Mouse (Mus musculus) adrenal gland, adult 18-20 months (tissue): ENCODE results near the gene Cntnap2. TPM values are rescaled to one million over a fixed set of nuclear protein-coding genes. Genes with fewer than 3 reads are reported as not detected.

Source experiments
- DNase-seq, 2 experiments: peaks; one replicate each; pipeline ENCODE4 v3.0.0; 2021 to 2022; ENCODE audit warnings: low spot score in 2 of 2
- total RNA-seq, 2 experiments: library from RNA; stranded (reverse); gene quantifications; 1 replicate in 1 of 2; 2 replicates in 1 of 2; pipeline ENCODE4 v1.2.3; 2021

Cntnap2 gene
- total RNA-seq, 2 experiments from 2014 or later = 1.5 to 2.0 TPM

- no peak for DNase-seq
Observed at GRCm38 (mm10) chr6:47338113-47338512, 2279.0 kb downstream of the Cntnap2 start.

DNA sequence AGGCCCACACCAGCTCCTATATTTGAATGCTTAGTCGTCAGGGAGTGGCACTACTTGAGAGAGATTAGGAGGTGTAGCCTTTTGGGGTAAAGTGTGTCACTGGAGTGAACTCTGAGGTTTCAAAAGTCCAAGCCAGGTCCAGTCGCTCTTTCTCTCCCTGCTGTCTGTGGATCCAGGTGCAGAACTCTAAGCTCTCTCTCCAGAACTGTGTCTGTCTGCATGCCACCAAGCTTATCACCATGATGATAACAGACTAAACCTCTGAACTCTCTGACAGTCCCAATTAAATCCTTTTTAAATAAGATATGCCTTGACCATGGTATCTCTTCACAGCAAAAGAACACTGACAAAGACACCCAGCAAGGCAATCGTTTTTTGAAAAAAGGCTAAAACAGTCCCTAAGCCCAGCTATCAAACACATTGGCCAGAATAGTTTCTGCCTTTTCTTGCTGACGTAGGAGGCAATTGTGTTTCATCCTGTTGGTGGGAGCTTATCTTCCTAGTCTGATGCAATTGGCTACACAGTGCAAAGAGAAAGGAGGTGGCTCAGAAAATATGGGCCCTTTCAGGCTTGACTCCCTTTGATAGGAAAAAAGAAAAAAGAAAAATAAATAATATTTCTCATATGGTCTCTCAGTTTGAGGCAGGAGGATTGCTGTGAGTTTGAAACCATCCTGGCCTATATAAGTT lies 2281.8 kb downstream of the Cntnap2 start:
- no peak for DNase-seq

DNA sequence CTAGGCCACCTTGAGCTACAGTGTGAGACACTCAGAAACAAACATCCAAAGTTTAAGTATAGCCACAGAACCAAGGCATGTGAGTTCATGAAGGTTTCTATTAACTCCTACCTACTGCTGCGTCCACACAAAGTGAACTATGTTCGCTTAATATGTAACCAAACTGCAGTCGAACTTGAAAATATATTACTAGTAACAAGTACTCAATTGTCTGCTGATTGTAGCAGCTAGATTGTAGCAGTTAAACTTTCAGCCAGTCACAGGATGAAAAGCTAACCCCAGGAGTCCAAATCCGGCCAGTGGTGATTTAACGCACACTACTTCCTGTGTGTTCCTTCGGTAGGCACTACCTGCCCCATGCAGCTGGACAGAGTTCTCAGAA lies 2282.3 kb downstream of the Cntnap2 start:
- DNase-seq = no peak

- DNase-seq = no peak
Observed at GRCm38 (mm10) chr6:47343245-47343644, 2284.1 kb downstream of the Cntnap2 start.

DNA sequence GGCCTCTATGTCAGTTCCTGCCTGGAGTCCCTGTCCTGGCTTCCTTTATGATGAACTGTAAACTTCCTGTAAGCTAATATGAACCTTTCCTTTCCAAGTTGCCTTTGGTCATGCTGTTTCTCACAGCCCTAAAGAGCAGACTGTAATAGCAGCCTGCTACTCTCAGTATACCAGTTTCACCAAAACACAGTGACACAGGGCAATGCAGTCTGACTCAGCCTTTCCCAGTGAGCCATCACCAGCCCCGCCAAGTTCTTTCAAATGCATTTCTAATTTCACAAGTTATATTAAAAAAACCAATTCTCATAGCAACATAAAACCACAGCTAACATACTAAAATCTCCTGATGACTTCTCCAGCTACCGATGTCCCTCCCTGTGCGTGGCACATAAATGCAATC lies 2285.5 kb downstream of the Cntnap2 start:
- no peak for DNase-seq

GRCm38 (mm10) chr6:47350100-47350690 lies 2291.0 kb downstream of the Cntnap2 start:
- no peak for DNase-seq
